Mouse (Mus musculus) gastrocnemius, adult 18-20 months (tissue): ENCODE data around the gene Ccdc42. TPM values are rescaled to one million over a fixed set of nuclear protein-coding genes. Genes with fewer than 3 reads are reported as not detected.

Experiments
- DNase-seq: peaks from one replicate; pipeline ENCODE4 v3.0.0; 2021; ENCODE audit warnings: low spot score
- total RNA-seq, 2 experiments: library from RNA; stranded (reverse); gene quantifications; 2 replicates each; pipeline ENCODE4 v1.2.3; 2021

Gene Ccdc42
- total RNA-seq, 2 experiments from 2014 or later = not detected

DNA sequence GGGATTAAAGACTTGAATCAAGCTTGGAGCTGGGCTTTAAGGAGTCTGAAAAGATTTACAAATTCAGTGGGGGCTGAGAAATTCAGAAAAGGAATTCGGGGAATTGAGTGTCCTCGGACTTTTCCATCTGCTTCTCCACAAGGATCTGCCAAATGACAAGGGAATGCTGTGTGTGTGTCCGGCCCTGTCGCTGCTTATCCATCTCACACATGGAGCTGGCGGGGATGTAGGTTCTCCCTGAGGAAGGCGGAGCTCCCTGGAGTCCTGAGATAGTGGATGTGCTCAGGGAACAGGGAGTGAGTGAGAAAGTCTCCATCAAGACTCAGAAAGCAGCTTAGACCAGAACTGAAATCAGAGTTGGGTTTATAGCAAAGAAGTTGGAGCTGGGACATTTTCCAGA is 58.0 kb downstream of the Ccdc42 start:
- no peak for DNase-seq

Other genes starting within 250 kb of the Ccdc42 start
- 1 to 10 TPM; 3.4 to 7.0 TPM for gene Ntn1, start 186.2 kb upstream of the Ccdc42 start, total RNA-seq
- gene Pik3r5, start 154.9 kb upstream of the Ccdc42 start, total RNA-seq = under 1 TPM; 0.23 to 0.88 TPM
- 1 to 10 TPM in 1 of 2 experiments, under 1 TPM in 1; 0.82 to 1.2 TPM for gene Pik3r6, start 84.0 kb upstream of the Ccdc42 start, total RNA-seq
- gene Mfsd6l, start 30.8 kb upstream of the Ccdc42 start, total RNA-seq = not detected
- gene Myh10, start 104.5 kb downstream of the Ccdc42 start, total RNA-seq = 10 to 100 TPM; 10.5 to 35.1 TPM